Mouse (Mus musculus) spleen, adult 2 months (tissue): ENCODE results near the gene Nlrc5. TPM values are rescaled to one million over a fixed set of nuclear protein-coding genes. Genes with fewer than 3 reads are reported as not detected.
"Not testable (repeated sequence)": the region's sequence is repeated elsewhere in the genome, so short reads cannot be mapped to it uniquely, and the experiment has no call there.

ENCODE experiments used
- DNase-seq, 2 experiments: peaks; one replicate each; pipeline versions ENCODE4 v3.0.0 to v3.0.0-alpha.2; 2012 to 2021; ENCODE audit warnings: low spot score in 2 of 2, low read depth in 1 of 2
- H3K27ac ChIP-seq: fragments of 200-500 bp; 2 replicates; pipeline ENCODE4 v1.5.1; 2012; ENCODE audit warnings: low read length, inconsistent platforms; ENCODE audit not compliant: insufficient read depth
- H3K27me3 ChIP-seq: fragments of 200-500 bp; 2 replicates; pipeline ENCODE4 v1.6.1; 2012; ENCODE audit warnings: mild to moderate bottlenecking, moderate library complexity, low read length, inconsistent platforms; ENCODE audit not compliant: control insufficient read depth, insufficient read depth
- H3K36me3 ChIP-seq: fragments of 200-500 bp; 2 replicates; pipeline ENCODE4 v1.6.1; 2012; ENCODE audit warnings: mild to moderate bottlenecking, low read length, inconsistent platforms; ENCODE audit not compliant: control insufficient read depth, insufficient read depth
- H3K4me1 ChIP-seq: fragments of 200-500 bp; 2 replicates; pipeline ENCODE4 v1.6.1; 2011; ENCODE audit warnings: inconsistent platforms; ENCODE audit not compliant: control insufficient read depth, insufficient read depth, insufficient read length
- H3K4me3 ChIP-seq: fragments of 200-500 bp; 2 replicates; pipeline ENCODE4 v1.5.1; 2011; ENCODE audit warnings: mild to moderate bottlenecking, inconsistent platforms; ENCODE audit not compliant: insufficient read depth, insufficient read length; ENCODE audit errors: extremely low read depth
- CTCF ChIP-seq: fragments of 200-500 bp; IDR thresholded peaks from 2 replicates; pipeline ENCODE4 v1.5.1; 2011; ENCODE audit warnings: mild to moderate bottlenecking, inconsistent platforms; ENCODE audit not compliant: insufficient read depth, insufficient read length, insufficient replicate concordance; ENCODE audit errors: extremely low read depth
- POLR2A ChIP-seq: fragments of 200-500 bp; IDR thresholded peaks from 2 replicates; pipeline ENCODE4 v1.6.1; 2011; ENCODE audit warnings: low read depth, low read length, inconsistent platforms
- WGBS: fragments of 180-500 bp; shearing (Covaris S2); methylation state at CpG from one replicate; pipeline ENCODE4 v1.1.7; 2018; 5-methylcytosine and 5-hydroxymethylcytosine counted together
- polyA plus RNA-seq: library from polyadenylated mRNA; depleted of rRNA; stranded (reverse); fragments of >200 nt; gene quantifications from 2 replicates; pipeline ENCODE4 v1.2.3, GENCODE M21; 2012

Gene Nlrc5
- polyA plus RNA-seq, 1 experiment = 47.3 TPM

GRCm38 (mm10) chr8:94441686-94442085, 7.5 kb downstream of the Nlrc5 start:
- Histone ChIP-seq H3K4me1 (peaks cover 23% of the 10 kb centered on the region), H3K27me3 (no peaks in the 10 kb centered on the region), H3K4me3 (no peak overlapping the region), H3K27ac (no peak overlapping the region), H3K36me3 (no peaks in the 10 kb centered on the region; the same call in 1 of the 2 replicates)
- TF ChIP-seq POLR2A (no peak), CTCF (no peak)
- no peak for DNase-seq
- WGBS = 49% methylated on average over 1 of the region's 1 CpGs

GRCm38 (mm10) chr8:94443153-94443552, 9.0 kb downstream of the Nlrc5 start:
- no peak for DNase-seq
- Histone ChIP-seq H3K27me3 (no peaks in the 10 kb centered on the region), H3K4me3 (no peak overlapping the region), H3K27ac (no peak overlapping the region; the same call in 1 of the 2 replicates), H3K4me1 (peaks cover 27% of the 10 kb centered on the region), H3K36me3 (no peaks in the 10 kb centered on the region; the same call in 1 of the 2 replicates)
- no peak for TF ChIP-seq POLR2A
- TF ChIP-seq CTCF = no peak
- 54% methylated on average over 3 of the region's 3 CpGs for WGBS

GRCm38 (mm10) chr8:94444480-94444879, 10.3 kb downstream of the Nlrc5 start:
- Histone ChIP-seq H3K27me3 (no peaks in the 10 kb centered on the region), H3K27ac (no peak overlapping the region), H3K4me1 (peaks cover 27% of the 10 kb centered on the region), H3K4me3 (no peak overlapping the region), H3K36me3 (no peaks in the 10 kb centered on the region; the same call in 1 of the 2 replicates)
- TF ChIP-seq POLR2A = no peak
- no peak for TF ChIP-seq CTCF
- WGBS = 91% methylated on average over 2 of the region's 2 CpGs
- no peak for DNase-seq

DNA sequence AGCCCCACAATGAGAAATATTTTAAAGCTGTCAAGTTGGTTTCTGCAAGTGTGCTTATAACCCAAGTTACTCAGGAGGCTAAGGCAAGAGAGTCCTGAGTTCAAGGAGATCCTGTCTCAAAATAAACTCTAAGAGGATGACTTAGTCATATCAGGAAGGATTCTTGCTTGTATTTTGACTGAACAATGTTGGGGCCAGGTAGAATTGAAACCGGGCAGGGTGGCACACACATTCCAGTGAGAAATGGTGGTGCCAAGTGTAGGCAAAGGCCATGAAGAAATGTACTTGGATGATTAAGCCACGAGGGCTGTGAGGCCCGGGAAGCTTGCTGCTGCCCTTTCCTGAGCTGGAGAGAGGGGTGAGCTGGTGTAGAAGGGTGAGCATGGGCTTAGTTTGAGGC, 13.0 kb downstream of the Nlrc5 start:
- no peaks in the 10 kb centered on the region; the same call in 1 of the 2 replicates for H3K36me3 ChIP-seq
- WGBS = 80% methylated on average over 3 of the region's 3 CpGs
- DNase-seq = no peak
- H3K4me1 ChIP-seq = peaks cover 22% of the 10 kb centered on the region
- H3K27me3 ChIP-seq = no peaks in the 10 kb centered on the region
- TF ChIP-seq POLR2A = no peak
- TF ChIP-seq CTCF = no peak
- H3K27ac ChIP-seq = no peak overlapping the region
- no peak overlapping the region for H3K4me3 ChIP-seq

- WGBS = 74% methylated on average over 7 of the region's 7 CpGs
- DNase-seq = no peak
Observed at GRCm38 (mm10) chr8:94447583-94448324, 13.6 kb downstream of the Nlrc5 start.

GRCm38 (mm10) chr8:94452991-94453390, 18.8 kb downstream of the Nlrc5 start:
- not testable (repeated sequence) for H3K4me3 ChIP-seq, H3K4me1 ChIP-seq, H3K27ac ChIP-seq, H3K27me3 ChIP-seq, H3K36me3 ChIP-seq
- DNase-seq = peak in 1 of 2 experiments; percentile 0
- WGBS = 95% methylated on average over 15 of the region's 15 CpGs

More at GRCm38 (mm10) chr8:94447583-94448324, 13.6 kb downstream of the Nlrc5 start:
- Histone ChIP-seq H3K36me3 (no peaks in the 10 kb centered on the region; the same call in 1 of the 2 replicates), H3K27me3 (no peaks in the 10 kb centered on the region), H3K27ac (no peak overlapping the region), H3K4me3 (no peak overlapping the region), H3K4me1 (peaks cover 21% of the 10 kb centered on the region)
- TF ChIP-seq POLR2A (no peak), CTCF (no peak)

- H3K36me3 ChIP-seq = peaks cover 1% of the 10 kb centered on the region; the same call in 1 of the 2 replicates
- TF ChIP-seq CTCF = no peak
- TF ChIP-seq POLR2A = no peak
Observed at GRCm38 (mm10) chr8:94453868-94454488, 19.8 kb downstream of the Nlrc5 start.

More at GRCm38 (mm10) chr8:94453868-94454488, 19.8 kb downstream of the Nlrc5 start:
- Histone ChIP-seq H3K27ac (peak overlapping the region; percentile 41), H3K4me3 (no peak overlapping the region), H3K27me3 (no peaks in the 10 kb centered on the region), H3K4me1 (no peaks in the 10 kb centered on the region; the same call in 1 of the 2 replicates)
- DNase-seq = peak; percentile 1 to 22
- WGBS = 59% methylated on average over 6 of the region's 6 CpGs
